Mouse (Mus musculus): ENCODE results near the gene Stub1. TPM values are rescaled to one million over a fixed set of nuclear protein-coding genes. Genes with fewer than 3 reads are reported as not detected.

Stub1 gene
- total and polyA plus RNA-seq, 2 experiments from 2014 or later, result 248 to 374 TPM

GRCm38 (mm10) chr17:25833961-25834594 lies 874 bp upstream of the Stub1 start:
- 53% methylated on average over 6 of the region's 6 CpGs for WGBS
- H3K4me1 ChIP-seq (ENCODE audit: insufficient read depth, low read length), result peaks cover 43% of the 10 kb centered on the region
- H3K9ac ChIP-seq (replicated peaks; ENCODE audit: low read length, poor library complexity, severe bottlenecking), result peak overlapping the region; percentile 86

GRCm38 (mm10) chr17:25832436-25833290 lies 541 bp downstream of the Stub1 start:
- H3K4me3 ChIP-seq (ENCODE audit: low read depth, low read length), result peak overlapping the region; percentile 81
- H3K36me3 ChIP-seq (ENCODE audit: insufficient read depth, low read length), result peaks cover 35% of the 10 kb centered on the region
- peaks cover 42% of the 10 kb centered on the region for H3K4me1 ChIP-seq (ENCODE audit: insufficient read depth, low read length)
- no peaks in the 10 kb centered on the region for H3K9me3 ChIP-seq (ENCODE audit: low read length)
- DNase-seq (ENCODE audit: low spot score), result peak; percentile 100
- H3K9ac ChIP-seq (replicated peaks; ENCODE audit: low read length, poor library complexity, severe bottlenecking), result peak overlapping the region; percentile 86
- WGBS, result under 1% methylated on average over 65 of the region's 77 CpGs
- peak overlapping the region; percentile 96 for H3K27ac ChIP-seq (ENCODE audit: low read depth, low read length)
- no peaks in the 10 kb centered on the region for H3K27me3 ChIP-seq (ENCODE audit: insufficient read depth, low read length)
- peak; percentile 90 for ATAC-seq (ENCODE audit: low FRiP score)
- no peak for TF ChIP-seq CTCF (IDR thresholded peaks at IDR 0.05)
- peak overlapping the region; percentile 76 for H3K4me2 ChIP-seq (ENCODE audit: low read depth, low read length, poor library complexity, severe bottlenecking)

More at GRCm38 (mm10) chr17:25833961-25834594, 874 bp upstream of the Stub1 start:
- ATAC-seq (ENCODE audit: low FRiP score) (no peak), DNase-seq (ENCODE audit: low spot score) (no peak)
- Histone ChIP-seq H3K36me3 (ENCODE audit: insufficient read depth, low read length) (peaks cover 36% of the 10 kb centered on the region), H3K27me3 (ENCODE audit: insufficient read depth, low read length) (no peaks in the 10 kb centered on the region), H3K9me3 (ENCODE audit: low read length) (no peaks in the 10 kb centered on the region), H3K4me3 (ENCODE audit: low read depth, low read length) (peak overlapping the region; percentile 81), H3K27ac (ENCODE audit: low read depth, low read length) (peak overlapping the region; percentile 96; the same call in 1 of the 2 replicates), H3K4me2 (ENCODE audit: low read depth, low read length, poor library complexity, severe bottlenecking) (peak overlapping the region; percentile 76)
- TF ChIP-seq CTCF (IDR thresholded peaks at IDR 0.05), result no peak

- H3K27ac ChIP-seq (ENCODE audit: low read depth, low read length), result peak overlapping the region; percentile 96
- peaks cover 39% of the 10 kb centered on the region for H3K4me1 ChIP-seq (ENCODE audit: insufficient read depth, low read length)
- H3K4me3 ChIP-seq (ENCODE audit: low read depth, low read length), result peak overlapping the region; percentile 81
- no peak for ATAC-seq (ENCODE audit: low FRiP score)
- no peaks in the 10 kb centered on the region for H3K27me3 ChIP-seq (ENCODE audit: insufficient read depth, low read length)
- no peaks in the 10 kb centered on the region for H3K9me3 ChIP-seq (ENCODE audit: low read length)
- TF ChIP-seq CTCF (IDR thresholded peaks at IDR 0.05), result no peak
- no peak for DNase-seq (ENCODE audit: low spot score)
- WGBS, result 63% methylated on average over 21 of the region's 21 CpGs
- peaks cover 45% of the 10 kb centered on the region for H3K36me3 ChIP-seq (ENCODE audit: insufficient read depth, low read length)
- peak overlapping the region; percentile 76 for H3K4me2 ChIP-seq (ENCODE audit: low read depth, low read length, poor library complexity, severe bottlenecking)
- H3K9ac ChIP-seq (replicated peaks; ENCODE audit: low read length, poor library complexity, severe bottlenecking), result peak overlapping the region; percentile 86
Measured at GRCm38 (mm10) chr17:25831451-25832281, 1.5 kb downstream of the Stub1 start.

- Histone ChIP-seq H3K9me3 (ENCODE audit: low read length) (no peaks in the 10 kb centered on the region), H3K36me3 (ENCODE audit: insufficient read depth, low read length) (peaks cover 49% of the 10 kb centered on the region), H3K27me3 (ENCODE audit: insufficient read depth, low read length) (no peaks in the 10 kb centered on the region), H3K27ac (ENCODE audit: low read depth, low read length) (no peak overlapping the region), H3K4me2 (ENCODE audit: low read depth, low read length, poor library complexity, severe bottlenecking) (peak overlapping the region; percentile 76; the same call in 1 of the 2 replicates), H3K9ac (replicated peaks; ENCODE audit: low read length, poor library complexity, severe bottlenecking) (no peak overlapping the region), H3K4me3 (ENCODE audit: low read depth, low read length) (no peak overlapping the region), H3K4me1 (ENCODE audit: insufficient read depth, low read length) (peaks cover 33% of the 10 kb centered on the region)
- DNase-seq (ENCODE audit: low spot score), result no peak
- WGBS, result 85% methylated on average over 14 of the region's 14 CpGs
- no peak for ATAC-seq (ENCODE audit: low FRiP score)
- TF ChIP-seq CTCF (IDR thresholded peaks at IDR 0.05), result no peak
Measured at GRCm38 (mm10) chr17:25830806-25831431, 2.3 kb downstream of the Stub1 start.

- Histone ChIP-seq H3K36me3 (ENCODE audit: insufficient read depth, low read length) (peaks cover 43% of the 10 kb centered on the region), H3K27ac (ENCODE audit: low read depth, low read length) (no peak overlapping the region), H3K9me3 (ENCODE audit: low read length) (no peaks in the 10 kb centered on the region), H3K9ac (replicated peaks; ENCODE audit: low read length, poor library complexity, severe bottlenecking) (no peak overlapping the region), H3K4me3 (ENCODE audit: low read depth, low read length) (no peak overlapping the region), H3K4me2 (ENCODE audit: low read depth, low read length, poor library complexity, severe bottlenecking) (peak overlapping the region; percentile 72), H3K4me1 (ENCODE audit: insufficient read depth, low read length) (peaks cover 31% of the 10 kb centered on the region), H3K27me3 (ENCODE audit: insufficient read depth, low read length) (no peaks in the 10 kb centered on the region)
- no peak for TF ChIP-seq CTCF (IDR thresholded peaks at IDR 0.05)
- WGBS, result 85% methylated on average over 4 of the region's 4 CpGs
- ATAC-seq (ENCODE audit: low FRiP score) (no peak), DNase-seq (ENCODE audit: low spot score) (no peak)
Measured at GRCm38 (mm10) chr17:25830200-25830753, 2.9 kb downstream of the Stub1 start.
